Mouse (Mus musculus) cerebral cortex, adult 2 months (tissue): ENCODE data around the gene Scamp1.

ENCODE experiments used
- WGBS: fragments of 180-500 bp; shearing (Covaris S2); methylation state at CpG from one replicate; pipeline ENCODE4 v1.1.7; 2018; 5-methylcytosine and 5-hydroxymethylcytosine counted together

Scamp1 gene

GRCm38 (mm10) chr13:94285281-94285871 is at the start of gene Scamp1:
Scamp1 (minus strand) TSS chr13:94285857.
- under 1% methylated on average over 62 of the region's 62 CpGs for WGBS

GRCm38 (mm10) chr13:94330392-94330979 is 44.8 kb upstream of the Scamp1 start:
- 39% methylated on average over 3 of the region's 3 CpGs for WGBS

- 87% methylated on average over 6 of the region's 6 CpGs for WGBS
These were observed 43.3 kb upstream of the Scamp1 start for GRCm38 (mm10) chr13:94329005-94329404.

GRCm38 (mm10) chr13:94328063-94328462 is 42.4 kb upstream of the Scamp1 start:
- 76% methylated on average over 3 of the region's 3 CpGs for WGBS

GRCm38 (mm10) chr13:94322475-94322874 is 36.8 kb upstream of the Scamp1 start:
- 94% methylated on average over 4 of the region's 4 CpGs for WGBS

GRCm38 (mm10) chr13:94321094-94321792 is 35.6 kb upstream of the Scamp1 start:
- WGBS = 65% methylated on average over 1 of the region's 1 CpGs

- 44% methylated on average over 10 of the region's 10 CpGs for WGBS
These were observed 31.4 kb upstream of the Scamp1 start for GRCm38 (mm10) chr13:94316975-94317511.

GRCm38 (mm10) chr13:94312812-94313211 is 27.2 kb upstream of the Scamp1 start:
- WGBS = 95% methylated on average over 8 of the region's 8 CpGs

GRCm38 (mm10) chr13:94308279-94308678 is 22.6 kb upstream of the Scamp1 start:
- 68% methylated on average over 2 of the region's 2 CpGs for WGBS

GRCm38 (mm10) chr13:94307531-94307930 is 21.9 kb upstream of the Scamp1 start:
- 92% methylated on average over 7 of the region's 7 CpGs for WGBS

GRCm38 (mm10) chr13:94306968-94307289 is 21.3 kb upstream of the Scamp1 start:
- 36% methylated on average over 5 of the region's 5 CpGs for WGBS

GRCm38 (mm10) chr13:94306277-94306967 is 20.8 kb upstream of the Scamp1 start:
- 42% methylated on average over 18 of the region's 18 CpGs for WGBS

- 55% methylated on average over 7 of the region's 7 CpGs for WGBS
These were observed 15.4 kb upstream of the Scamp1 start for GRCm38 (mm10) chr13:94300946-94301538.

- WGBS = 94% methylated on average over 4 of the region's 4 CpGs
These were observed 14.6 kb upstream of the Scamp1 start for GRCm38 (mm10) chr13:94300232-94300631.

GRCm38 (mm10) chr13:94298401-94298800 is 12.7 kb upstream of the Scamp1 start:
- WGBS = 84% methylated on average over 4 of the region's 4 CpGs

- WGBS = 82% methylated on average over 11 of the region's 11 CpGs
These were observed 10.7 kb upstream of the Scamp1 start for GRCm38 (mm10) chr13:94296371-94296770.

- WGBS = 78% methylated on average over 8 of the region's 8 CpGs
These were observed 10.3 kb upstream of the Scamp1 start for GRCm38 (mm10) chr13:94295922-94296321.

- 64% methylated on average over 3 of the region's 3 CpGs for WGBS
These were observed 9.2 kb upstream of the Scamp1 start for GRCm38 (mm10) chr13:94294886-94295285.

GRCm38 (mm10) chr13:94293911-94294310 is 8.3 kb upstream of the Scamp1 start:
- WGBS = 63% methylated on average over 10 of the region's 10 CpGs

- WGBS = 28% methylated on average over 5 of the region's 5 CpGs
These were observed 538 bp upstream of the Scamp1 start for GRCm38 (mm10) chr13:94286195-94286594.

- WGBS = under 1% methylated on average over 65 of the region's 65 CpGs
These were observed 951 bp downstream of the Scamp1 start for GRCm38 (mm10) chr13:94284543-94285269.
